Mouse (Mus musculus): Measurements from ENCODE around the gene Spon2. TPM values are rescaled to one million over a fixed set of nuclear protein-coding genes. Genes with fewer than 3 reads are reported as not detected.
A peak's percentile ranks its signal among the peaks of the same experiment; 100 is the strongest.

The Spon2 gene
- polyA plus RNA-seq, 1 experiment from 2014 or later, result 79.4 TPM

- Histone ChIP-seq H3K4me3 (ENCODE audit: control insufficient read depth in 1 of 2, insufficient read depth in 1 of 2, low read depth in 1 of 2, low read length in 2 of 2) (peak overlapping the region; percentile 22 to 25; a peak in 2 of 4 replicates), H3K4me1 (ENCODE audit: control insufficient read depth in 2 of 2, insufficient read depth in 2 of 2, low read length in 2 of 2) (peaks cover 6 to 9% of the 10 kb centered on the region in 2 experiments; a peak in 3 of 4 replicates), H3K27me3 (ENCODE audit: control insufficient read depth, insufficient read depth, low read length) (no peaks in the 10 kb centered on the region), H3K36me3 (ENCODE audit: control insufficient read depth, insufficient read depth, low read length) (no peaks in the 10 kb centered on the region), H3K27ac (replicated peaks in 1 of 2; ENCODE audit: control insufficient read depth in 1 of 2, insufficient read depth in 1 of 2, low read depth in 2 of 2, low read length in 2 of 2) (no peak overlapping the region), H3K9me3 (ENCODE audit: control insufficient read depth, low read length) (no peaks in the 10 kb centered on the region), H3K9ac (ENCODE audit: low read length) (peak overlapping the region; percentile 48; the same call in 1 of the 2 replicates), H3K4me2 (ENCODE audit: low read length) (peak overlapping the region; percentile 65)
- peak; percentile 64 for ATAC-seq (ENCODE audit: insufficient number of reproducible peaks, insufficient read depth, low FRiP score, low read depth)
- WGBS, result 12% methylated on average over 9 of the region's 9 CpGs
These were observed 14.5 kb downstream of the Spon2 start for GRCm38 (mm10) chr5:33203691-33204242.

- no peaks in the 10 kb centered on the region for H3K36me3 ChIP-seq (ENCODE audit: control insufficient read depth, insufficient read depth, low read length)
- no peak overlapping the region for H3K4me2 ChIP-seq (ENCODE audit: low read length)
- H3K9me3 ChIP-seq (ENCODE audit: control insufficient read depth, low read length), result no peaks in the 10 kb centered on the region
- no peak overlapping the region for H3K27ac ChIP-seq (replicated peaks in 1 of 2; ENCODE audit: control insufficient read depth in 1 of 2, insufficient read depth in 1 of 2, low read depth in 2 of 2, low read length in 2 of 2)
- H3K4me3 ChIP-seq (ENCODE audit: control insufficient read depth in 1 of 2, insufficient read depth in 1 of 2, low read depth in 1 of 2, low read length in 2 of 2), result no peak overlapping the region
- 71% methylated on average over 6 of the region's 6 CpGs for WGBS
- H3K4me1 ChIP-seq (ENCODE audit: control insufficient read depth in 2 of 2, insufficient read depth in 2 of 2, low read length in 2 of 2), result peaks cover 6 to 9% of the 10 kb centered on the region in 2 experiments; a peak in 3 of 4 replicates
- no peaks in the 10 kb centered on the region for H3K27me3 ChIP-seq (ENCODE audit: control insufficient read depth, insufficient read depth, low read length)
- no peak overlapping the region for H3K9ac ChIP-seq (ENCODE audit: low read length)
- no peak for ATAC-seq (ENCODE audit: insufficient number of reproducible peaks, insufficient read depth, low FRiP score, low read depth)
These were observed 15.1 kb downstream of the Spon2 start for GRCm38 (mm10) chr5:33203171-33203565.

- no peak for ATAC-seq (ENCODE audit: insufficient number of reproducible peaks, insufficient read depth, low FRiP score, low read depth)
- no peak overlapping the region for H3K9ac ChIP-seq (ENCODE audit: low read length)
- WGBS, result 69% methylated on average over 13 of the region's 13 CpGs
These were observed 15.6 kb downstream of the Spon2 start for GRCm38 (mm10) chr5:33202516-33203170.

GRCm38 (mm10) chr5:33201697-33202096 is 16.6 kb downstream of the Spon2 start:
- Histone ChIP-seq H3K4me1 (ENCODE audit: control insufficient read depth in 2 of 2, insufficient read depth in 2 of 2, low read length in 2 of 2) (peaks cover 7 to 11% of the 10 kb centered on the region in 2 experiments; a peak in 3 of 4 replicates), H3K9me3 (ENCODE audit: control insufficient read depth, low read length) (no peaks in the 10 kb centered on the region), H3K9ac (ENCODE audit: low read length) (no peak overlapping the region), H3K4me2 (ENCODE audit: low read length) (no peak overlapping the region), H3K4me3 (ENCODE audit: control insufficient read depth in 1 of 2, insufficient read depth in 1 of 2, low read depth in 1 of 2, low read length in 2 of 2) (no peak overlapping the region), H3K27ac (replicated peaks in 1 of 2; ENCODE audit: control insufficient read depth in 1 of 2, insufficient read depth in 1 of 2, low read depth in 2 of 2, low read length in 2 of 2) (no peak overlapping the region), H3K27me3 (ENCODE audit: control insufficient read depth, insufficient read depth, low read length) (no peaks in the 10 kb centered on the region), H3K36me3 (ENCODE audit: control insufficient read depth, insufficient read depth, low read length) (no peaks in the 10 kb centered on the region)
- WGBS, result 33% methylated on average over 13 of the region's 13 CpGs
- ATAC-seq (ENCODE audit: insufficient number of reproducible peaks, insufficient read depth, low FRiP score, low read depth), result no peak

More at GRCm38 (mm10) chr5:33202516-33203170, 15.6 kb downstream of the Spon2 start:
- Histone ChIP-seq H3K4me1 (ENCODE audit: control insufficient read depth in 2 of 2, insufficient read depth in 2 of 2, low read length in 2 of 2) (peaks cover 6 to 9% of the 10 kb centered on the region in 2 experiments; a peak in 3 of 4 replicates), H3K27ac (replicated peaks in 1 of 2; ENCODE audit: control insufficient read depth in 1 of 2, insufficient read depth in 1 of 2, low read depth in 2 of 2, low read length in 2 of 2) (no peak overlapping the region), H3K4me3 (ENCODE audit: control insufficient read depth in 1 of 2, insufficient read depth in 1 of 2, low read depth in 1 of 2, low read length in 2 of 2) (no peak overlapping the region), H3K27me3 (ENCODE audit: control insufficient read depth, insufficient read depth, low read length) (no peaks in the 10 kb centered on the region), H3K4me2 (ENCODE audit: low read length) (no peak overlapping the region), H3K9me3 (ENCODE audit: control insufficient read depth, low read length) (no peaks in the 10 kb centered on the region), H3K36me3 (ENCODE audit: control insufficient read depth, insufficient read depth, low read length) (no peaks in the 10 kb centered on the region)

- no peaks in the 10 kb centered on the region for H3K36me3 ChIP-seq (ENCODE audit: control insufficient read depth, insufficient read depth, low read length)
- WGBS, result 35% methylated on average over 1 of the region's 1 CpGs
- ATAC-seq (ENCODE audit: insufficient number of reproducible peaks, insufficient read depth, low FRiP score, low read depth), result no peak
These were observed 18.2 kb downstream of the Spon2 start for GRCm38 (mm10) chr5:33200071-33200470.

GRCm38 (mm10) chr5:33195246-33195852 is 22.9 kb downstream of the Spon2 start:
- H3K4me1 ChIP-seq (ENCODE audit: control insufficient read depth in 2 of 2, insufficient read depth in 2 of 2, low read length in 2 of 2), result peaks cover 11 to 14% of the 10 kb centered on the region in 2 experiments

More at GRCm38 (mm10) chr5:33200071-33200470, 18.2 kb downstream of the Spon2 start:
- H3K4me1 ChIP-seq (ENCODE audit: control insufficient read depth in 2 of 2, insufficient read depth in 2 of 2, low read length in 2 of 2), result peaks cover 9 to 12% of the 10 kb centered on the region in 2 experiments; a peak in 3 of 4 replicates
- H3K4me2 ChIP-seq (ENCODE audit: low read length), result no peak overlapping the region
- H3K4me3 ChIP-seq (ENCODE audit: control insufficient read depth in 1 of 2, insufficient read depth in 1 of 2, low read depth in 1 of 2, low read length in 2 of 2), result no peak overlapping the region
- H3K27me3 ChIP-seq (ENCODE audit: control insufficient read depth, insufficient read depth, low read length), result no peaks in the 10 kb centered on the region
- no peaks in the 10 kb centered on the region for H3K9me3 ChIP-seq (ENCODE audit: control insufficient read depth, low read length)
- no peak overlapping the region for H3K27ac ChIP-seq (replicated peaks in 1 of 2; ENCODE audit: control insufficient read depth in 1 of 2, insufficient read depth in 1 of 2, low read depth in 2 of 2, low read length in 2 of 2)
- no peak overlapping the region for H3K9ac ChIP-seq (ENCODE audit: low read length)

GRCm38 (mm10) chr5:33193567-33193966 is 24.7 kb downstream of the Spon2 start:
- ATAC-seq (ENCODE audit: insufficient number of reproducible peaks, insufficient read depth, low FRiP score, low read depth), result no peak
- WGBS, result 7% methylated on average over 7 of the region's 7 CpGs
- Histone ChIP-seq H3K36me3 (ENCODE audit: control insufficient read depth, insufficient read depth, low read length) (no peaks in the 10 kb centered on the region), H3K9me3 (ENCODE audit: control insufficient read depth, low read length) (no peaks in the 10 kb centered on the region), H3K27ac (replicated peaks in 1 of 2; ENCODE audit: control insufficient read depth in 1 of 2, insufficient read depth in 1 of 2, low read depth in 2 of 2, low read length in 2 of 2) (no peak overlapping the region), H3K4me2 (ENCODE audit: low read length) (peak overlapping the region; percentile 20; the same call in 1 of the 2 replicates), H3K4me3 (ENCODE audit: control insufficient read depth in 1 of 2, insufficient read depth in 1 of 2, low read depth in 1 of 2, low read length in 2 of 2) (no peak overlapping the region), H3K4me1 (ENCODE audit: control insufficient read depth in 2 of 2, insufficient read depth in 2 of 2, low read length in 2 of 2) (peaks cover 11 to 14% of the 10 kb centered on the region in 2 experiments), H3K9ac (ENCODE audit: low read length) (no peak overlapping the region), H3K27me3 (ENCODE audit: control insufficient read depth, insufficient read depth, low read length) (no peaks in the 10 kb centered on the region)

More at GRCm38 (mm10) chr5:33195246-33195852, 22.9 kb downstream of the Spon2 start:
- H3K27me3 ChIP-seq (ENCODE audit: control insufficient read depth, insufficient read depth, low read length), result no peaks in the 10 kb centered on the region
- H3K9me3 ChIP-seq (ENCODE audit: control insufficient read depth, low read length), result no peaks in the 10 kb centered on the region
- no peaks in the 10 kb centered on the region for H3K36me3 ChIP-seq (ENCODE audit: control insufficient read depth, insufficient read depth, low read length)
- H3K27ac ChIP-seq (replicated peaks in 1 of 2; ENCODE audit: control insufficient read depth in 1 of 2, insufficient read depth in 1 of 2, low read depth in 2 of 2, low read length in 2 of 2), result no peak overlapping the region
- 66% methylated on average over 9 of the region's 9 CpGs for whole genome bisulfite sequencing
- no peak for ATAC-seq (ENCODE audit: insufficient number of reproducible peaks, insufficient read depth, low FRiP score, low read depth)
- no peak overlapping the region for H3K4me3 ChIP-seq (ENCODE audit: control insufficient read depth in 1 of 2, insufficient read depth in 1 of 2, low read depth in 1 of 2, low read length in 2 of 2)
- H3K9ac ChIP-seq (ENCODE audit: low read length), result no peak overlapping the region
- H3K4me2 ChIP-seq (ENCODE audit: low read length), result no peak overlapping the region
